In the genomic region with DNA sequence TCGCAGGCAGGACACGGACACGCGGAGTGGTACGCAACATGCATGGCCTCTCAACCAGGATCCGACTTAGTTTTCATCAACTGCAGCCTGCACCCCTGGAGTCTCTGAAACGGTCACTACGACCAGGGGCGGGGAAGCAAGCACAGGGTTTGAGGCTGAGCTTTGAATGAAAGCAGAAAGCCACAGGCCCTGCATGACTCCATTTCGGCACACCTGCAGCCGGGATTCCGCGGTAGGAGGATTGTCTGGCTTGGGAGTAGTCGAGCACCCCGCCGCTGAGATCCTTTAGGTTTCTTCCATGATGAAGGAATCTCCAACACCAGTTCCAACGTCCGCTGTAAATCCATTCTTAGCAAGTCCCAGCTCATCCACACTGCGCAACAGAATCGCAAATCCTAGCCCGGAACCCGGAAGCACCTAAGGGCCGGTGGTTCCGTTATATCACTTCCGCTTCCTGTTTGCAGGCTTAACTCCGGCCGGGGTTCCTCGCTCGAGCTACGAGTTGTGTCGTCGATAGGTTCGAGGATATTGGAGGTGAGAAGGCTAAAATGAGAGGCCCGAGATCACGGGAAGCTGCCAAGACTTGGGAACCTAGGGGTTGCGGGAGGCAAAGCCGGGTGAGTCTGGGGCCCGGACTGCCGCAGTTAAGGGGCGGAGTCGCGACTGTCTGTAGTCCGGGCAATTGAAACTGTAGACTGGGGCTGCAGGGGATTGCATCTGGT, we compare ENCODE assay signal across 8 mouse cellular contexts. TPM values are rescaled to one million over a fixed set of nuclear protein-coding genes. Genes with fewer than 3 reads are reported as not detected.
A peak's percentile ranks its signal among the peaks of the same experiment; 100 is the strongest.
DNase-seq lines count a peak whose midpoint lies in the region; ATAC-seq and TF ChIP-seq lines count a peak whose summit lies in the region.

A gene (minus strand): TSS at position 408 of the 722 bp plus-strand sequence.

- under 1% methylated on average over 43 of the region's 43 CpGs for WGBS in heart, embryonic 12.5 days
- under 1% methylated on average over 43 of the region's 43 CpGs for WGBS in kidney, embryonic 16.5 days
- WGBS in liver, embryonic 14.5 days (ENCODE audit: insufficient replicate concordance), result under 1% methylated on average over 43 of the region's 43 CpGs
- WGBS in neural tube, embryonic 11.5 days, result under 1% methylated on average over 43 of the region's 43 CpGs
- WGBS in stomach, postnatal 0 days, result under 1% methylated on average over 43 of the region's 43 CpGs

- peak within 1 kb of the TSS; percentile 99 for H3K4me3 ChIP-seq in erythroblast, embryonic 14.5 days (replicated peaks)
- H3K4me3 ChIP-seq in heart, embryonic 12.5 days, result peak within 1 kb of the TSS; percentile 96
- peak within 1 kb of the TSS; percentile 94 for H3K4me3 ChIP-seq in kidney, embryonic 16.5 days (ENCODE audit: low read length)
- H3K4me3 ChIP-seq in liver, embryonic 14.5 days (ENCODE audit: insufficient read depth in 1 of 2, low read depth in 2 of 2, low read length in 2 of 2), result peak within 1 kb of the TSS; percentile 94 to 97
- peak within 1 kb of the TSS; percentile 50 for H3K4me3 ChIP-seq in neural tube, embryonic 11.5 days (ENCODE audit: low read depth, low read length)
- peak within 1 kb of the TSS; percentile 79 for H3K4me3 ChIP-seq in stomach, postnatal 0 days (ENCODE audit: low read depth, low read length)

- H3K27ac ChIP-seq in heart, embryonic 12.5 days (ENCODE audit: poor library complexity, severe bottlenecking), result peak within 1 kb of the TSS; percentile 94
- H3K27ac ChIP-seq in kidney, embryonic 16.5 days (ENCODE audit: low read length), result peak within 1 kb of the TSS; percentile 97
- H3K27ac ChIP-seq in liver, embryonic 14.5 days, result peak within 1 kb of the TSS; percentile 74
- H3K27ac ChIP-seq in neural tube, embryonic 11.5 days (ENCODE audit: low read depth, low read length), result peak within 1 kb of the TSS; percentile 36
- H3K27ac ChIP-seq in stomach, postnatal 0 days (replicated peaks), result peak within 1 kb of the TSS; percentile 91

- H3K4me2 ChIP-seq in heart, embryonic 12.5 days, result peak within 1 kb of the TSS; percentile 98
- peak within 1 kb of the TSS; percentile 99 for H3K4me2 ChIP-seq in kidney, embryonic 16.5 days (replicated peaks; ENCODE audit: low read depth, low read length)
- peak within 1 kb of the TSS; percentile 98 for H3K4me2 ChIP-seq in liver, embryonic 14.5 days (ENCODE audit: low read depth)
- peak within 1 kb of the TSS; percentile 97 for H3K4me2 ChIP-seq in neural tube, embryonic 11.5 days (ENCODE audit: low read depth)
- H3K4me2 ChIP-seq in stomach, postnatal 0 days (replicated peaks; ENCODE audit: low read depth), result peak within 1 kb of the TSS; percentile 94

- ATAC-seq in heart, embryonic 12.5 days (ENCODE audit: insufficient number of reproducible peaks, low FRiP score), result no peak
- ATAC-seq in kidney, embryonic 16.5 days (ENCODE audit: low FRiP score, low TSS enrichment), result no peak
- ATAC-seq in liver, embryonic 14.5 days (ENCODE audit: insufficient read depth), result peak; percentile 55
- ATAC-seq in neural tube, embryonic 11.5 days (ENCODE audit: insufficient read depth, low FRiP score, low TSS enrichment), result no peak
- ATAC-seq in stomach, postnatal 0 days (ENCODE audit: low FRiP score, low TSS enrichment), result peak; percentile 63

- no peak for TF ChIP-seq CTCF in liver, embryonic 14.5 days (IDR thresholded peaks at IDR 0.05; ENCODE audit: low read depth)
- TF ChIP-seq CTCF in stomach, postnatal 0 days (IDR thresholded peaks at IDR 0.05; ENCODE audit: low read depth), result no peak

- TF ChIP-seq EP300 in liver, embryonic 14.5 days (IDR thresholded peaks at IDR 0.05; ENCODE audit: low read depth), result no peak
- TF ChIP-seq EP300 in stomach, postnatal 0 days (optimal IDR thresholded peaks at IDR 0.05), result peak; percentile 21

- peaks cover 37% of the 10 kb centered on the region for H3K36me3 ChIP-seq in erythroblast, embryonic 14.5 days (ENCODE audit: control insufficient read depth)
- peaks cover 26% of the 10 kb centered on the region for H3K36me3 ChIP-seq in heart, embryonic 12.5 days
- peaks cover 10% of the 10 kb centered on the region for H3K36me3 ChIP-seq in kidney, embryonic 16.5 days (ENCODE audit: insufficient read depth, low read length)
- peaks cover 4% of the 10 kb centered on the region; the same call in 1 of the 2 replicates for H3K36me3 ChIP-seq in liver, embryonic 14.5 days (replicated peaks; ENCODE audit: control insufficient read depth, insufficient read depth, low read depth)
- H3K36me3 ChIP-seq in neural tube, embryonic 11.5 days (ENCODE audit: control insufficient read depth, insufficient read depth, low read length), result 0 out of 2 replicates have a peak, but pooled peaks cover 2% of the 10 kb centered on the region
- no peaks in the 10 kb centered on the region for H3K36me3 ChIP-seq in stomach, postnatal 0 days (ENCODE audit: control insufficient read depth, insufficient read depth, low read length)

- DNase-seq in CD4-positive, CD25-positive, alpha-beta regulatory T cell, adult 2 months (ENCODE audit: low read depth, low spot score), result peak; percentile 89
- peak; percentile 95 for DNase-seq in brain, adult 2 months (ENCODE audit: low read depth, low spot score)
- DNase-seq in liver, embryonic 14.5 days (ENCODE audit: low read depth in 3 of 3, low spot score in 3 of 3), result peak in 2 of 3 experiments; percentile 64 to 76
- peak; percentile 81 for DNase-seq in neural tube, embryonic 11.5 days (ENCODE audit: low spot score)
- peak; percentile 82 for DNase-seq in stomach, postnatal 0 days (ENCODE audit: low spot score)

- H3K9me3 ChIP-seq in erythroblast, embryonic 14.5 days (ENCODE audit: control insufficient read depth, low read length), result no peaks in the 10 kb centered on the region
- H3K9me3 ChIP-seq in heart, embryonic 12.5 days (replicated peaks), result no peaks in the 10 kb centered on the region
- H3K9me3 ChIP-seq in kidney, embryonic 16.5 days (ENCODE audit: low read length), result no peaks in the 10 kb centered on the region
- H3K9me3 ChIP-seq in liver, embryonic 14.5 days (ENCODE audit: control insufficient read depth, low read length), result no peaks in the 10 kb centered on the region
- no peaks in the 10 kb centered on the region for H3K9me3 ChIP-seq in neural tube, embryonic 11.5 days (ENCODE audit: control insufficient read depth, low read length)
- H3K9me3 ChIP-seq in stomach, postnatal 0 days (ENCODE audit: control insufficient read depth, low read length), result no peaks in the 10 kb centered on the region

- H3K9ac ChIP-seq in heart, embryonic 12.5 days, result peak within 1 kb of the TSS; percentile 85
- peak within 1 kb of the TSS; percentile 87 for H3K9ac ChIP-seq in kidney, embryonic 16.5 days (replicated peaks; ENCODE audit: low read length)
- H3K9ac ChIP-seq in liver, embryonic 14.5 days (replicated peaks), result peak within 1 kb of the TSS; percentile 93
- peak within 1 kb of the TSS; percentile 65 for H3K9ac ChIP-seq in neural tube, embryonic 11.5 days (ENCODE audit: low read length)
- peak within 1 kb of the TSS; percentile 76 for H3K9ac ChIP-seq in stomach, postnatal 0 days (ENCODE audit: low read length)

- H3K4me1 ChIP-seq in erythroblast, embryonic 14.5 days (ENCODE audit: control insufficient read depth), result peaks cover 72% of the 10 kb centered on the region
- H3K4me1 ChIP-seq in heart, embryonic 12.5 days (replicated peaks), result peaks cover 32% of the 10 kb centered on the region
- peaks cover 25% of the 10 kb centered on the region for H3K4me1 ChIP-seq in kidney, embryonic 16.5 days (ENCODE audit: insufficient read depth, low read length)
- peaks cover 2 to 24% of the 10 kb centered on the region in 2 experiments; a peak in 2 of 4 replicates for H3K4me1 ChIP-seq in liver, embryonic 14.5 days (replicated peaks; ENCODE audit: control insufficient read depth in 2 of 2, insufficient read depth in 2 of 2, low read length in 1 of 2)
- H3K4me1 ChIP-seq in neural tube, embryonic 11.5 days (ENCODE audit: control insufficient read depth, insufficient read depth, low read length), result peaks cover 18% of the 10 kb centered on the region
- no peaks in the 10 kb centered on the region for H3K4me1 ChIP-seq in stomach, postnatal 0 days (replicated peaks; ENCODE audit: control insufficient read depth, insufficient read depth)

- no peaks in the 10 kb centered on the region for H3K27me3 ChIP-seq in erythroblast, embryonic 14.5 days (ENCODE audit: control insufficient read depth)
- no peaks in the 10 kb centered on the region for H3K27me3 ChIP-seq in heart, embryonic 12.5 days (replicated peaks)
- H3K27me3 ChIP-seq in kidney, embryonic 16.5 days (ENCODE audit: insufficient read depth, low read length), result no peaks in the 10 kb centered on the region
- no peaks in the 10 kb centered on the region for H3K27me3 ChIP-seq in liver, embryonic 14.5 days (ENCODE audit: control insufficient read depth, insufficient read depth, low read length)
- no peaks in the 10 kb centered on the region for H3K27me3 ChIP-seq in neural tube, embryonic 11.5 days (ENCODE audit: control insufficient read depth, insufficient read depth, low read length)
- H3K27me3 ChIP-seq in stomach, postnatal 0 days (ENCODE audit: control insufficient read depth, insufficient read depth, low read length), result no peaks in the 10 kb centered on the region

RNA-seq across cellular contexts. Expression of the gene that starts here (rescaled TPM):
- polyA plus RNA-seq in erythroblast, embryonic 14.5 days (2012), result 0.38 and 0.83 TPM in 2 replicates
- polyA plus RNA-seq in heart, embryonic 12.5 days (2016; fragmentation: Nextera tagmentation; extraction: Ambion mirVana), result 18.7 and 19.4 TPM in 2 replicates
- polyA plus RNA-seq in kidney, embryonic 16.5 days (2015; fragmentation: Nextera tagmentation; extraction: Ambion mirVana), result 20.5 and 24.5 TPM in 2 replicates
- 7.0 TPM in 2 replicates for polyA plus RNA-seq in liver, embryonic 14.5 days (2012; rRNA removed)
- 2.3 and 2.6 TPM in 2 replicates for polyA plus RNA-seq in liver, embryonic 14.5 days (2014; fragmentation: Nextera tagmentation; extraction: Ambion mirVana)
- 15.3 and 15.8 TPM in 2 replicates for polyA plus RNA-seq in neural tube, embryonic 11.5 days (2014; fragmentation: Nextera tagmentation; extraction: Ambion mirVana)
- 7.2 and 8.2 TPM in 2 replicates for polyA plus RNA-seq in stomach, postnatal 0 days (2015; fragmentation: Nextera tagmentation; extraction: Ambion mirVana)

Comparison
In these comparisons a context has a peak if more than half of its experiments do, and no peak if none do; other contexts are left out.
1. ATAC-seq: peak in liver, embryonic 14.5 days (single experiment) and stomach, postnatal 0 days (single experiment); none in heart, embryonic 12.5 days (single experiment), kidney, embryonic 16.5 days (single experiment) and neural tube, embryonic 11.5 days (single experiment).
2. H3K27ac ChIP-seq: peak in every context shown above with its lines; median percentile 97 in kidney, embryonic 16.5 days; 94 in heart, embryonic 12.5 days; 91 in stomach, postnatal 0 days; 74 in liver, embryonic 14.5 days; 36 in neural tube, embryonic 11.5 days.
3. Peak in every context shown above with its lines, with median percentiles within 50 percentile points of each other: DNase-seq, H3K4me3 ChIP-seq, H3K4me2 ChIP-seq and H3K9ac ChIP-seq.